Mouse (Mus musculus) frontal cortex, postnatal 10 days (tissue): Measurements from ENCODE around the gene Ap1m2.
"Not testable (repeated sequence)": the region's sequence is repeated elsewhere in the genome, so short reads cannot be mapped to it uniquely, and the experiment has no call there.

ENCODE experiments used
- DNase-seq, 2 experiments: peaks; one replicate each; pipeline ENCODE4 v3.0.0; 2022; ENCODE audit warnings: low spot score in 2 of 2, mixed read lengths in 1 of 2

The Ap1m2 gene

DNA sequence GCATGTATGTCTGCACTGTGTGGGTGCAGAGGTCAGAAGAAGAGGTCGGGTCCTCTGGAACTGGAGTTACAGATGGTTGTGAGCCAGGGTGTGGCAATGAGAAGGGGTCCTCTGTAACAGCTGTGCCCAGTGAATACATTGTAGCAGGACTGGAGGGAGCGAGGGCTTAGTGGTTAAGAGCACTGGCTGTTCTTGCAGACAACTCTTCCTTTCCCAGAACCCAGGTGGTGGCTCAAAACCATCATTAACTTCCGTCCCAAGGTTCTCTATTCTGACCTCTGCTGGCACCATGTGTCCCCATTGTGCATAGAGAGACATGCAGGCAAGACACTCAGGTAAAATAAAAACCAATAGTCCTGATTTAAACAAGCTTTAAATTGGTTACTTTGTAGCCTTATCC lies 15.4 kb upstream of the Ap1m2 start:
- no peak for DNase-seq

GRCm38 (mm10) chr9:21324269-21324668 lies 12.1 kb upstream of the Ap1m2 start:
- no peak for DNase-seq

GRCm38 (mm10) chr9:21322917-21323297 lies 10.8 kb upstream of the Ap1m2 start:
- DNase-seq: not testable (repeated sequence)

- DNase-seq: no peak
These were observed 10.2 kb upstream of the Ap1m2 start for GRCm38 (mm10) chr9:21322211-21322916.

DNA sequence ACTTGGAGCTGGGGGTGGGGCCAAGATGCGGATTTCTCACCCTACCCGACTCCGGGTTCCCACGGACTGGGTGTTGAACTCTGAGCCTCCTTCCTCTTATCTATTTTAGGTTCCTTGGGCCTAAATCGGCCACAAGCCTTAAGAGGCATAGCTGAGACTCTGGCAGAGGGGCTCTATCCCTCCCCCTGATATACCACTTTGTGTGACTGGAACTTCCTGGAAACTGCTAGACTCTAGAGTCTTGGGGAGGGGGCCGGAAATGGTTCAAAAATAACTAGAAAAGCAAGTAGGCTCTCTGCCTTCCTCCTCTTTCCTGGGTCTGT lies 9.3 kb upstream of the Ap1m2 start:
- DNase-seq: peak in 1 of 2 experiments; percentile 39

DNA sequence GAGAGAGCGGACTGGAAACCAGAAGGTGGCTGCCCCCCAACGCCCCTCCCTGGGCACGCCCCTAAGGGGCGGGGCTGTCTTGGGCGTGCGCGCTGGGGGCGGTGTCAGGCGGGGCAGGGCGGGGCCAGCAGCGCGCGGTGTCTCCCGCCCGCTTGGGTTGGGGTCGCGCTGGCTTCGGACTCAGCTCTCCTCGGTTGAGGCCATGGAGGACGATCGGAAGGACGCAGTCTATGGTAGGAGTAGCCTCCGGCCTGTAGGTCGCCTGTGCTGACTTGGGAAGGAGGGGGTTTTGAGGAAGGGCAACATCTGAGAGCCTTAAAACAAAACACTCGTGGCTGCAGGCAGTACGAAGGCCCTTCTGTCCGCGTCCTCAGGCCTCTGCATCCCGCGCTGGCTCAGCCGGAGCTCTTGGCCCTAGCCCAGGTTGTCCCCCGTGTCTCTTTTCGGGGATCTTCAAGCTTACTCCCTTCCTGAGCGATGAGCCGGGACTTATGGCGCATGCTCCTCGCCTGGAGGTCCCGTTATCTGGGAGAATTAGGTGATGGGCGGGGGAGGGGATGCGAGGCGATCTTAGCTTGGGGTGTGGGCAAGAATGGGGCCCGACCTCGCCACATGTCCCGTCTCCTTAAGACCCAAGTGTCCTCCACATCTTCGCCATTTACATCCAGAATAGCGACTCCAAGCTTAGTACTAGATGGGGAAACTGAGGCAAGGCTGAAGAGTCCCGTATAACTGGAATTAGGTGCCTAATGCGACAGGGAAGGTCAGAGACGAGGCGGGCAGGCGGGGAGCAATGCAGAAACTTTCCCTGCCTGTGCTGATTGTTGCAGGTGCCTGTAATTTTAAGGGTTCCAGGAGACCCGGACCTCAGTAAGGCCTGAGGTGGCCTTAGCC lies 8.7 kb upstream of the Ap1m2 start, which contains the start of gene Slc44a2:
TSS of gene Slc44a2 (plus strand) at position 80 of the 894 bp plus-strand sequence.
- DNase-seq: peak; percentile 39 to 78

- DNase-seq: no peak
These were observed 8.1 kb upstream of the Ap1m2 start for GRCm38 (mm10) chr9:21320280-21320618.

GRCm38 (mm10) chr9:21319503-21319902 lies 7.4 kb upstream of the Ap1m2 start:
- DNase-seq: no peak

DNA sequence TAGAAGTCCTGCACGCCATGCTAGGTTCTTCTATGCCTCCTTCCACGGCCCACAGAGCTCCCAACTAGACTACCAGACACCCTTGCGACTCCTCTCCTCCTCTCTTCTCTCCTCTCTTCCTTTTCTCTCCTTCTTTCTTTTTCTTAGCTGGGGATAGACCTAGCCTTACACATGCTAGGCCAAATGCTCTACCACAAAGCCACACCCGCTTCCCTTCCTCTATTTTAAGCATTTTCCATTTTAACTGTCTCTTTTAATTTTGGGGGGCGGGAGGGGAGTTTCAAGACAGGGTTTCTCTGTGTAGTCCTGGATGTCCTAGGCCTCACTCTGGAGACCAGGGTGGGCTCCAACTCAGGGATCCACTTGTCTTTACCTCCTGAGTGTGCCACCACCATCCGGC lies 6.7 kb upstream of the Ap1m2 start:
- no peak for DNase-seq

DNA sequence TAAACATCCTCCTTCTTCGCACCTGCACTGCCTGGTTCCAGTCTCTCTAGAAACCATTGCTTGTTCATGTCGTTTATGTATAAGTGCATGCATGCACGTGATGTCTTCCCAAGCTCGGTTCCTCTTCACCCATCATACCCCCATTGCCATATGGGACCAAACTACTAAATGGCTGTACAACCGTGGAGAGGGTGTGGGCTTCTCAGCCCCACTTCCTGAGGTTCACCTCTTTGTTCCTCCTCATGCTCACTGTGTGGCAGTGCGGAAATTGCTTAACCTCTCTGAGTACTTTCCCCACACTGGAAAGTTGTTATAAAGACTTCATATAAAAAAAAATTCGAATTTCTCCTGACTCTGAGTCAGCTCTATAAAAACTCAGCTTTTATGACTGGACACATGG lies 4.6 kb upstream of the Ap1m2 start:
- no peak for DNase-seq

DNA sequence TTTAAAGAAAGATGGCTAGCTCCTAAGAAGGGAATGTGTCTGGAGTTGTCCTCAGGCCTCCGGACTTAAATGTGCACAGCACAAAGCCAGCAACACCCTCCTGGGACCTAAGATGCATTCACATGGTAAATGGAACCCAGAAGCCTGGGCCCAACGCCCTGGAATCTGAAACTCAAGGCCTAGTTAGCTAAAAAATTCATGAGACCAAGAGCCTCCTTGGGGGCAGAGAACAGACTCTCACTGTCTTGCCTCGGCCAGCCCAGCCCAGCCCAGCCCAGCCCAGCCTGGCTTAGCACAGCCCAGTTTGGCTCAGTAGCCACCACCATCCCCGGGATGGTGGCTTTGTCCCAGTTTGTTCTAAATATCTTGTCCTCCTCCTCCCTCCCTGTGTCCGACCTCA lies 3.3 kb upstream of the Ap1m2 start:
- no peak for DNase-seq

DNA sequence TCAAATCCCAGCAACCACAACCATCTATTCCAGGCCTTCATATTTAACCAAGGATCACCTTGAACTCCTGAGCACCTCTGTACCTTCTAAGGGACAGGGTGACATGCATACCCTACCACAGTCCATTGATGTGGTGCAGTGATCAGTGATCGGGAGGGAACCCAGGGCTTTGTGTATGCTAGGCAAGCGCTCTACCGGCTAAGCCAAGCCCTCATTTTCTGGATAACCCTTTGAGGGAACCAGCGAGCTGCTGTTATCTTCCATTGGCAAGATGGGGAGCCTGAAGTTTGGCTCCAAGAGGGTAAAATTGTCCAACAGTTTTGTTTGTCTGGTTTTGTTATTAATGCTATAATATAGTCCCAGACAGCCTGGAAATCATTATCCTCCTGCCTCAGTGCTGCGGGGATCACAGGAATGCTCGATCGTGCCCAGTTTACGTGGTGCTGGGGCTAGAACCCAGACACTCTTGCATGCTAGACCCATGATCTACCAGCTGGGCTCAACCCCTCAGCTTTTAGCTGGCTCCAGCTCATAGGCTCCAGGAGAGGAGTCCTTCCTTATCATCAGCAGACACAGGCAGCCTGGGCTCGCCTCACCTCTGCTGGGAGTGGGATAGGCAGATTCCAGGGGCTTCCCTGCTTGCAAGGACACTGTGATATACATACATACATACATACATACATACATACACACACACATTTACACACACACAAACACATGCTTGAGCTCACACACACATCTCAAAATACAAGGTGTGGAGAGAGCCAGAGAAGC lies 2.4 kb upstream of the Ap1m2 start:
- DNase-seq: no peak

DNA sequence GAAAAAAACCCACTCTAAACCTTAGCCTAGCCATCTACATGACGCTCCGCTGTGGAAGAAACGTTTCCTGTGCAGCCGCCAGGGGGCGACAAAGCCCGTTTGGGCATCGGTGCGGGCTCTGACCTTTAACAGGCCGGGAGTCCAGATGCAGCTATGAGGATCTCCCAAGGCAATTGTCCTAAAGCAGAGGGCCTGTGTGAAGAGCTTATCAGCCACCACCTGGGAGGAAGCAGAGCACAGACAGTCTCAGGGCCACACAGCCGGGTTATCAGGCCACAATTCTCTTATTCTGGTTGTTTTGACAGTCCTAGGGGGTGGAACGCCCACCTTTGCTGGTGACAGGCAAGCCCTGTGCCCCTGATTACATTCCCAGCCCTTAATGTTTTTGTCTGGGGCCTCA lies 1.3 kb upstream of the Ap1m2 start:
- DNase-seq: peak; percentile 48 to 69

DNA sequence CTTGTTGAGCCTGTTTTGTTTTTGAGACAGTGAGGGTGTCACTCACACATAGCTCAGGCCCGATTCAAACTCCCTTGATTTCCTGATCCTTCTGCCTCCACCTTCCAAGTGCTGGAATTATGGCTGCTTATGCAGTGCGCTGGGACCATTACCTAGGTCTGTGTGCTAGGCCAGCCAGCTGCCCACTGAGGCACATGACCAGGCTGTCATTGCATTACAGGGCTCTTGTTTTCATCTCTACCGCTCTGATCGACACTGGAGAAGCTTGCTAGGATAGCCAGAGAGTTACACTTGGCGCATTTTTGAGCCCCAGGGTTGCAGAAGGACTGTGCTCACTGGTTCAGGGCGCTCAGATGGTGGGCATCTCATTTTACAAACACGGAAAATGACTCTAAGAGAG lies 442 bp downstream of the Ap1m2 start:
- no peak for DNase-seq

GRCm38 (mm10) chr9:21309150-21309741 lies 2.9 kb downstream of the Ap1m2 start:
- DNase-seq: no peak

DNA sequence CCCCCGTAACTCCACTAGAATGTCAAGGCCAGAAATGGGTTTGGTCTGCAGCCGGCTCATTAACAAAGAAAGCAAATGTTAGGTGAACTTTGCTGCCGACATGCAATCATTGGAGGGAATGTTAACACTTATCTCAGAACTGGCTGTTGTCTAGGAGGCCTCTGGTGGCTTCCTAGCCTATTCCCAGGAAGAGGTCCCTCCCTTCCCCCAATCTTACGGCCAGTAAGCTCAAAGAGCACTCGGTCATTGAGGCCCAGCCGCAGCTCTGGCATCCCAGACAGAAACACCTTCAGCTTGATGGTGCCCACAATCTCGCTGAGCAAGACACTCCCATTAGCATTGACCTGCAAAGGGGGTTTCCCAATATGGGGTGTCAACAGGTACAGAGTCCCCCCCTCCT lies 7.1 kb downstream of the Ap1m2 start:
- DNase-seq: no peak

- no peak for DNase-seq
These were observed 13.1 kb downstream of the Ap1m2 start for GRCm38 (mm10) chr9:21299014-21299413.

DNA sequence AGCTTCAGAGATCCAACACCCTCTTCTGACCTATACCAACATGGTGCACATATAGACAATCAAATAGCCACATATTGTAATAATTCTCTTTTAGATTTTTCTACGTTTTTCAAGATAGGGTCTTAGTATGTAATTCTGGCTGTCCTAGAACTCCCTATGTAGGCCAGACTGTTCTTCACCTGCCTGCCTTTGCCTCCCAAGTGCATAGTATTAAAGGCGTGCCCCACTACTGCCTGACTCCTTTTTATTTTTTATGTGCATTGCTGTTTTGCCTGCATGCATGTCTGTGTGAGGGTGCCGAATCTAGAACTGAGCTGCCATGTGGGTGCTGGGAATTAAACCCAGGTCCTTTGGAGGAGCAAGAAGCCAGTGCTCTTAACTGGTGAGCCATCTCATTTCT lies 19.9 kb downstream of the Ap1m2 start:
- DNase-seq: no peak

GRCm38 (mm10) chr9:21291868-21292267 lies 20.3 kb downstream of the Ap1m2 start:
- DNase-seq: not testable (repeated sequence)

GRCm38 (mm10) chr9:21291022-21291787 lies 20.9 kb downstream of the Ap1m2 start, which contains the start of gene Cdkn2d:
TSS of gene Cdkn2d (minus strand) at chr9:21291407.
- DNase-seq: peak; percentile 99 to 100

- peak in 1 of 2 experiments; percentile 63 for DNase-seq
These were observed 21.5 kb downstream of the Ap1m2 start for GRCm38 (mm10) chr9:21290589-21290988.
